Mouse (Mus musculus) hindbrain, postnatal 0 days (tissue): ENCODE measurements around the gene Ankrd6. TPM values are rescaled to one million over a fixed set of nuclear protein-coding genes. Genes with fewer than 3 reads are reported as not detected.
"Not testable (repeated sequence)": the region's sequence is repeated elsewhere in the genome, so short reads cannot be mapped to it uniquely, and the experiment has no call there.

Experiments
- ATAC-seq: fragments of 200-750 bp; cut with Nextera tagmentation; 2 replicates; pipeline ENCODE4 v1.8.0; 2017; ENCODE audit warnings: mild to moderate bottlenecking, moderate TSS enrichment, moderate library complexity
- DNase-seq: peaks from one replicate; pipeline ENCODE4 v3.0.0-alpha.2; 2015; ENCODE audit warnings: low spot score
- H3K27ac ChIP-seq: fragments of 300-500 bp; sonication (generic); 2 replicates; pipeline ENCODE4 v1.5.1; 2014; ENCODE audit warnings: mild to moderate bottlenecking
- H3K27me3 ChIP-seq: fragments of 300-500 bp; sonication (generic); 2 replicates; pipeline ENCODE4 v1.6.1; 2014; ENCODE audit warnings: low read length, mixed read lengths; ENCODE audit not compliant: insufficient read depth
- H3K36me3 ChIP-seq: fragments of 300-500 bp; sonication (generic); 2 replicates; pipeline ENCODE4 v1.6.1; 2014; ENCODE audit warnings: low read length, mixed read lengths; ENCODE audit not compliant: insufficient read depth
- H3K4me1 ChIP-seq: fragments of 300-500 bp; sonication (generic); 2 replicates; pipeline ENCODE4 v1.6.1; 2014; ENCODE audit warnings: antibody characterized with exemption, low read length, mixed read lengths; ENCODE audit not compliant: insufficient read depth
- H3K4me2 ChIP-seq: fragments of 300-500 bp; sonication (generic); 2 replicates; pipeline ENCODE4 v1.6.1; 2014; ENCODE audit warnings: low read depth, mild to moderate bottlenecking, low read length, moderate library complexity, mixed read lengths
- H3K4me3 ChIP-seq: fragments of 300-500 bp; sonication (generic); 2 replicates; pipeline ENCODE4 v1.5.1; 2014; ENCODE audit warnings: low read length
- H3K9ac ChIP-seq: fragments of 300-500 bp; sonication (generic); replicated peaks from 2 replicates; pipeline ENCODE4 v1.6.1; 2014; ENCODE audit warnings: mild to moderate bottlenecking, low read length, moderate library complexity, mixed read lengths
- H3K9me3 ChIP-seq: fragments of 300-500 bp; sonication (generic); 2 replicates; pipeline ENCODE4 v1.6.1; 2016; ENCODE audit warnings: low read length, mixed read lengths
- CTCF ChIP-seq: IDR thresholded peaks from 2 replicates; pipeline ENCODE4 v1.5.1; 2016; ENCODE audit warnings: antibody characterized with exemption, control low read depth, low read depth
- WGBS: fragments of 180-500 bp; shearing (Covaris S2); extraction: QIAGEN DNeasy Blood & Tissue Kit; methylation state at CpG from one replicate; pipeline ENCODE4 v1.1.7; 2014; 5-methylcytosine and 5-hydroxymethylcytosine counted together
- polyA plus RNA-seq: library from polyadenylated mRNA; unstranded; fragments of >200 nt; fragmentation: Nextera tagmentation; extraction: Ambion mirVana; gene quantifications from 2 replicates; pipeline ENCODE4 v1.2.1, GENCODE M21; 2015
- total RNA-seq: library from RNA; depleted of rRNA; stranded (reverse); fragments of >200 nt; gene quantifications from 2 replicates; pipeline ENCODE4 v1.2.3, GENCODE M21; 2014

Gene Ankrd6
- total and polyA plus RNA-seq, 2 experiments from 2014 or later, result 17.3 to 26.5 TPM

DNA sequence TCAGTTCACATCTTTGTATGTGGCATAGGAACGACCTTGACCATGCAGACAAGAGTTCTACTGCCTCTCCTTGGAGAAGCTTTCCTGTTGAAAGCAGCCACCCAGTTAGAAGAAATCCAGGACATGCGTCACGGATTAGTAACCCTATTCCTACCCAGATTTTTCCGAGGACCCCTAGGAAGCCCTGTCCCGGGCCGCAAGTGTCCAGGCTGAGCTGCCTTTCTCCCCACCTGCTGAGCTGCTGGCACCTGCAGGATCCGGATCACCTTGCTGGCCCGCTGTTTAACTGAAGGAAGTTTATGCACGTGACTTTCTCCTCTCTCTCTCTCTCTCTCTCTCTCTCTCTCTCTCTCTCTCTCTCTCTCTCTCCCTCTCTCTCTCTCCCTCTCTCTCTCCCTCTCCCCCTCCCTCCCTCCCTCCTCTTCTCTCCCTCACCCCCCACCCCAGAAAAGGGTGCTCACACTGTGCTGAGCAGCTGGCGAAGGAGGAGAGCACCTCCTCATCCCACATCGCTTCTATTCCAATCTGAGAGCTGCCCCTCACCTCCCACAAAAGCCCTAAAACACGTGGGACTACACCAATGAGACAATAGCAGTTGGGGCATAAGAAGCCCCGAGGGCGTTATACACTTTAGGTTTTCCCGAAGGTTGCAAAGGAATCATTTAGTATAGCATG lies 31.5 kb upstream of the Ankrd6 start:
- Histone ChIP-seq H3K4me3 (peak overlapping the region; percentile 93), H3K36me3 (no peaks in the 10 kb centered on the region), H3K4me1 (0 out of 2 replicates have a peak, but pooled peaks cover 7% of the 10 kb centered on the region), H3K9me3 (no peaks in the 10 kb centered on the region), H3K27me3 (no peaks in the 10 kb centered on the region), H3K4me2 (peak overlapping the region; percentile 96), H3K27ac (no peak overlapping the region), H3K9ac (peak overlapping the region; percentile 72)
- no peak for TF ChIP-seq CTCF
- peak; percentile 41 for ATAC-seq
- peak; percentile 3 for DNase-seq
- 3% methylated on average over 15 of the region's 15 CpGs for WGBS

DNA sequence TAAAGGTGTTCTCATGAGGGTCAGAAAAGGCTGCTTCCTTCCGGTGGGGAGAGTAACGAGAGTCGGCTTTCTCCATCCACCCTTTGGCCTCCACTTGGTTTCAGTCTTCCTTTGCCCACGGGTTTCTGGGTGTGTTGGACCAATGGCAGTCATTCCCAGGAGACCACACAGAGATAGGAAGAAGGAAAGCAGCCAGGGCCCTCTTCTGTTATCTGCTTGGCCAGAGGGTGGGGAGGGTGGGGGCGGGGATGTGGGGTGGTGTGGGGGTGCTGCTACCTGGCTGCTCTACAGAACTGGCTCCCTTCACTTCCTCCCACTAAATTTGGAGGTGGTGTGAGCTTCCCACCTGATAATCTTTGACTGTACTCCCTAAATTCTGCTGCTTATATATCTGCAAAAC lies 31.0 kb upstream of the Ankrd6 start:
- H3K4me3 ChIP-seq, result no peak overlapping the region
- no peaks in the 10 kb centered on the region for H3K36me3 ChIP-seq
- H3K9ac ChIP-seq, result no peak overlapping the region
- no peaks in the 10 kb centered on the region for H3K27me3 ChIP-seq
- no peak for TF ChIP-seq CTCF
- H3K4me1 ChIP-seq, result 0 out of 2 replicates have a peak, but pooled peaks cover 7% of the 10 kb centered on the region
- no peak for DNase-seq
- no peaks in the 10 kb centered on the region for H3K9me3 ChIP-seq
- H3K4me2 ChIP-seq, result peak overlapping the region; percentile 96; the same call in 1 of the 2 replicates
- no peak for ATAC-seq
- no peak overlapping the region for H3K27ac ChIP-seq
- WGBS, result 38% methylated on average over 5 of the region's 5 CpGs

DNA sequence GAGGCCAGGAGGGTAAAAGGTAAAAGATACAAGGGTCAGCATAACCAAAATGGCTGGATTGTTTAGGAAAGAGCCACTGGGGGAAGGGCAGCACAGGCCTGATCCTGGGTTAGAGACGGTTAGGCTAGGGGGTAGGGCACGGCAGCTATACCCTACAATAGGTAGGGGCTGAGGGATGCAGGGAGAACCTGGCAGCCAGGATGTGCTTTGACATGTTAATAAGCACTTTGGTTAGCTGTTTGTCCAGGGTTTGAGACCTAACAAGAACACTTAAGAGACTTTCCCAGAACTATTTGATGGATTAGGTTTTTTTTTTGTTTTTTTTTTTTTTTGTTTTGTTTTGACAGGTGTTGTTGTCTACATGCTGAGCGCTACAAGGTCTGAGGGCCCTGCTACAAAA lies 29.4 kb upstream of the Ankrd6 start:
- Histone ChIP-seq H3K4me1 (0 out of 2 replicates have a peak, but pooled peaks cover 4% of the 10 kb centered on the region), H3K4me2 (no peak overlapping the region), H3K36me3 (no peaks in the 10 kb centered on the region), H3K27ac (no peak overlapping the region), H3K4me3 (no peak overlapping the region), H3K9me3 (no peaks in the 10 kb centered on the region), H3K9ac (no peak overlapping the region), H3K27me3 (no peaks in the 10 kb centered on the region)
- 63% methylated on average over 3 of the region's 3 CpGs for WGBS
- DNase-seq (no peak), ATAC-seq (no peak)
- TF ChIP-seq CTCF, result no peak

DNA sequence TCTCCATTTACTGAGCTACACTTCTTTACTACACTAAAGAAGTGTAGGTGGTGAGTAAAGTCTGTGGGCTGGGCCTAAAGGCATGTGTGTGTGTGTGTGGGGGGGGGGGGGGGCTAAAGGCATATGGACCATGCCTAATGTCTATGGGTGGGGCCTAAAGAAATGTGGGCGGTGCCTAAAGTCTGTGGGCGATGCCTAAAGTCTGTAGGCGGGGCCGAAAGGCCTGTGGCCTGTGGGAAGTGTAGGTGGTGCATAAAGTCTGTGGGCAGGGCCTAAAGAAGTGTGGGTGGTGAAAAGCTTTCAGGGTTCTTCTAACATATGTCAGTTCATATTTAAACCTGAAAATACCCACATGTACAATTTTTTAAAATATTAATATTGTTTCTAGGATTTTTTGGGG lies 26.7 kb upstream of the Ankrd6 start:
- no peaks in the 10 kb centered on the region for H3K36me3 ChIP-seq
- DNase-seq (no peak), ATAC-seq (no peak)
- H3K4me2 ChIP-seq, result no peak overlapping the region
- TF ChIP-seq CTCF, result no peak
- H3K27me3 ChIP-seq, result no peaks in the 10 kb centered on the region
- no peak overlapping the region for H3K9ac ChIP-seq
- no peaks in the 10 kb centered on the region for H3K4me1 ChIP-seq
- no peak overlapping the region for H3K27ac ChIP-seq
- H3K9me3 ChIP-seq, result no peaks in the 10 kb centered on the region
- no peak overlapping the region for H3K4me3 ChIP-seq
- 94% methylated on average over 4 of the region's 4 CpGs for WGBS

DNA sequence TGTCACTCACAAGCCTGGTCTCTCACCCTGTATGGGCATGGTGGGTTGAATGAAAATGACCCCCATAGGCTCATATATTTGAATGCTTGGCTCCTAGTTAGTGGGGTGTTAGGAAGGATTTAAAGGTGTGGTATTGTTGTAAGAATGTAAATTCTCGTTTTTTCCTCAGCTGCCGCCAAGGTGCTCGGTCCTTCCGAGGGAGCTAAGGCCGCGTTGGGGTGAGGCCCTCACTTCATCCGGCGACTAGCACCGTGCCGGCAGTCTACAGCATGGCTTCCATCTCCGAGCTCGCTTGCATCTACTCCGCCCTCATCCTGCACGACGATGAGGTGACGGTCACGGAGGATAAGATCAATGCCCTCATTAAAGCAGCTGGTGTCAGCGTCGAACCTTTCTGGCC lies 14.0 kb upstream of the Ankrd6 start:
- ATAC-seq, result not testable (repeated sequence)

DNA sequence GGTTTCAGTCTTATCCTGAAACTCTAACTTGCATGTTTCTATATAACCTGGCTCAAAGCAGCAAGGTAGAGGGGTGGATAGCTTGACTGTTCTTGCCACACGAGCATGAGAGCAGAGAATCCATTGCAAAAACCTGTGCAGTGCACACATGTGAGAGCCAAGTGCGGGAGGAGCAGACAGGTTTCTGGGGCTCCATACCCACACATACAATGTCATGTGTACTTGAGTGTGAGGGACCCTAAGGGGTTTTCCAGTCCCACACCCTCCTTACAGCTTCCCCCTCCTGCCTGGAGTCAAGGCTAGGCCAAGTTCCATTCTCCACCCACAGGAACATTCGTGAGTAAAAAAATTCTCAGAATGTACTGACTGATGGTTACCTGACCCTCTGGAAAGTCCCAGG lies 10.8 kb upstream of the Ankrd6 start:
- no peak for DNase-seq
- Histone ChIP-seq H3K4me2 (no peak overlapping the region), H3K36me3 (no peaks in the 10 kb centered on the region), H3K4me1 (no peaks in the 10 kb centered on the region), H3K9ac (no peak overlapping the region), H3K9me3 (no peaks in the 10 kb centered on the region), H3K27ac (no peak overlapping the region), H3K4me3 (no peak overlapping the region), H3K27me3 (no peaks in the 10 kb centered on the region)
- 85% methylated on average over 3 of the region's 3 CpGs for WGBS
- ATAC-seq, result no peak
- no peak for TF ChIP-seq CTCF

More for the DNA sequence above, 14.0 kb upstream of the Ankrd6 start:
- not testable (repeated sequence) for H3K27ac ChIP-seq, H3K27me3 ChIP-seq, H3K9me3 ChIP-seq, H3K36me3 ChIP-seq, H3K4me1 ChIP-seq, H3K9ac ChIP-seq, H3K4me3 ChIP-seq, DNase-seq, H3K4me2 ChIP-seq
- WGBS, result 91% methylated on average over 19 of the region's 19 CpGs

DNA sequence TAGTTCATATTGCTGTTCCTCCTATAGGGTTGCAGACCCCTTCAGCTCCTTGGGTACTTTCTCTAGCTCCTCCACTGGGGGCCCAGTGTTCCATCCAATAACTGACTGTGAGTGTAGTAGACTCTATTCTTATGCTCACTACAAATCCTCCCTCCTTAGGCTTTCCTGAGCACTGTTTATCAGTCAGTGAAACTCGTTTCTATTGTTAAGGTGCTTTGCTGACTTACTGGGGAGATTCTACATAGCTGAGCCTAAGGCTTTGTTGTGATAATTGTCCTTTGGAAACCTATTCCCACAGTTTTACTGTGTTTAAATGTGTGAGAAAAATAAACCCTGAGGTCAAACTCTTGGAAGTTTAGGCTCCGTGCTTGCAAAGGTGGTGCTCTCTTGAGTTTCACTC lies 5.8 kb upstream of the Ankrd6 start:
- H3K4me1 ChIP-seq, result no peaks in the 10 kb centered on the region
- no peak for ATAC-seq
- H3K4me3 ChIP-seq, result no peak overlapping the region
- DNase-seq, result no peak
- no peak overlapping the region for H3K4me2 ChIP-seq
- no peak overlapping the region for H3K9ac ChIP-seq
- TF ChIP-seq CTCF, result no peak
- WGBS, result 31% methylated on average over 2 of the region's 2 CpGs
- no peaks in the 10 kb centered on the region for H3K27me3 ChIP-seq
- H3K27ac ChIP-seq, result no peak overlapping the region
- no peaks in the 10 kb centered on the region for H3K36me3 ChIP-seq
- H3K9me3 ChIP-seq, result no peaks in the 10 kb centered on the region
